Mouse (Mus musculus) thymus, adult 2 months (tissue): ENCODE data around the gene Sh3bp4. TPM values are rescaled to one million over a fixed set of nuclear protein-coding genes. Genes with fewer than 3 reads are reported as not detected.

Experiments
- DNase-seq: peaks from one replicate; pipeline ENCODE4 v3.0.0; 2021
- H3K27ac ChIP-seq: fragments of 200-500 bp; 2 replicates; pipeline ENCODE4 v1.5.1; 2012; ENCODE audit warnings: low read length, control low read depth; ENCODE audit not compliant: control insufficient read depth, insufficient read depth
- H3K27me3 ChIP-seq: fragments of 200-500 bp; 2 replicates; pipeline ENCODE4 v1.6.1; 2012; ENCODE audit warnings: mild to moderate bottlenecking, low read length, moderate library complexity, mixed read lengths; ENCODE audit not compliant: control insufficient read depth, insufficient read depth
- H3K36me3 ChIP-seq: fragments of 200-500 bp; 2 replicates; pipeline ENCODE4 v1.6.1; 2012; ENCODE audit warnings: mild to moderate bottlenecking, low read length, moderate library complexity; ENCODE audit not compliant: control insufficient read depth, insufficient read depth
- H3K4me1 ChIP-seq: fragments of 200-500 bp; replicated peaks from 2 replicates; pipeline ENCODE4 v1.6.1; 2012; ENCODE audit warnings: low read length; ENCODE audit not compliant: control insufficient read depth, insufficient read depth
- H3K4me3 ChIP-seq: fragments of 200-500 bp; 2 replicates; pipeline ENCODE4 v1.5.1; 2012; ENCODE audit warnings: mild to moderate bottlenecking, low read length, control low read depth, moderate library complexity; ENCODE audit not compliant: control insufficient read depth, insufficient read depth
- CTCF ChIP-seq: fragments of 200-500 bp; IDR thresholded peaks from 2 replicates; pipeline ENCODE4 v1.5.1; 2012; ENCODE audit warnings: mild to moderate bottlenecking, control low read depth, low read length, moderate library complexity, borderline replicate concordance; ENCODE audit not compliant: control insufficient read depth, poor library complexity, insufficient read depth; ENCODE audit errors: extremely low read depth
- POLR2A ChIP-seq: fragments of 200-500 bp; IDR thresholded peaks from 2 replicates; pipeline ENCODE4 v1.6.1; 2012; ENCODE audit warnings: mild to moderate bottlenecking, low read length, control low read depth, moderate library complexity; ENCODE audit not compliant: control insufficient read depth, poor library complexity, insufficient read depth; ENCODE audit errors: extremely low read depth
- WGBS: fragments of 180-500 bp; shearing (Covaris S2); methylation state at CpG from one replicate; pipeline ENCODE4 v1.1.7; 2018; 5-methylcytosine and 5-hydroxymethylcytosine counted together
- polyA plus RNA-seq: library from polyadenylated mRNA; depleted of rRNA; stranded (reverse); fragments of >200 nt; gene quantifications from 2 replicates; pipeline ENCODE4 v1.2.3, GENCODE M21; 2012

Sh3bp4 gene
- polyA plus RNA-seq, 1 experiment = 9.1 TPM

DNA sequence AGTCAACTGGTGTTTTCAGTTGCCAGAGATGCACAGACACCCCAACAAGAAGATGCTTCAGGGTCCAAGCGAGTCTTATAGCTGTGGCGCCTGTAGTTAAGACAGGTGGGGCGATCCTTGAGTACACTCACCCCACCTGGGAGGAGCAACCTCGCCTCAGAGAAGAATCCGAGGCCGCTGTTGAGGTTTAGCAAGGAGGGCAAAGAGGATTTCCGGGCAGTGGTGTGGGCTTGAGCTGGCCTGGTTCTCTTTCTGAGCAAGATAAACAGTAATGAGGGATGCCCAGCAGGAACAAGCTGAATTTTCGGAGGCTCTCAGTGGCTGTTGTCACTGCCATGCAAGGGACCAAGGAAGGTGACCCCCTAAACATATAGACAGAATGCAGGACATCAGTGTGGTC, 20.5 kb downstream of the Sh3bp4 start:
- Histone ChIP-seq H3K4me1 (peaks cover 50% of the 10 kb centered on the region), H3K27me3 (no peaks in the 10 kb centered on the region), H3K36me3 (no peaks in the 10 kb centered on the region), H3K27ac (peak overlapping the region; percentile 58), H3K4me3 (no peak overlapping the region)
- DNase-seq = no peak
- TF ChIP-seq CTCF (no peak), POLR2A (no peak)
- WGBS = 40% methylated on average over 8 of the region's 8 CpGs

DNA sequence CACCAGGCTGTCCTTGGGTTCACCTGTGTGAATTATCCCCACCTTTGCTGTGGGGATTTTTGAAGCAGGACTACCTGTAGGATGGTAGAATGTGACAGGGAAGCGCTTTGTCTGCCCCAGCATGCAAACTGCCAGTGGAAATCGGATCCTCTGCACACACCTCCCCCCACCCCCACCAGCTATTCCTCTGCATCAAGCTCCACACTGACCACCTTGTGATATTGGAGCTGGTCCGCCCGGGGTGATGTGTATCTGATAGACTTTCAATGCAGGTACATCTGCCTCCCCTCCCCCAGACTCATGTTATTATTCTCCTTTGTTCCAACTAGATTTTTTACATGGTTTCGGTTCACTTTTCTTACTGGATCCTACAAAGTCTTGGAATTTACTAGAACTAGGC, 21.8 kb downstream of the Sh3bp4 start:
- Histone ChIP-seq H3K4me3 (no peak overlapping the region), H3K27me3 (no peaks in the 10 kb centered on the region), H3K36me3 (no peaks in the 10 kb centered on the region), H3K27ac (no peak overlapping the region), H3K4me1 (peaks cover 54% of the 10 kb centered on the region)
- TF ChIP-seq POLR2A = no peak
- no peak for TF ChIP-seq CTCF
- 86% methylated on average over 5 of the region's 5 CpGs for WGBS
- DNase-seq = no peak

DNA sequence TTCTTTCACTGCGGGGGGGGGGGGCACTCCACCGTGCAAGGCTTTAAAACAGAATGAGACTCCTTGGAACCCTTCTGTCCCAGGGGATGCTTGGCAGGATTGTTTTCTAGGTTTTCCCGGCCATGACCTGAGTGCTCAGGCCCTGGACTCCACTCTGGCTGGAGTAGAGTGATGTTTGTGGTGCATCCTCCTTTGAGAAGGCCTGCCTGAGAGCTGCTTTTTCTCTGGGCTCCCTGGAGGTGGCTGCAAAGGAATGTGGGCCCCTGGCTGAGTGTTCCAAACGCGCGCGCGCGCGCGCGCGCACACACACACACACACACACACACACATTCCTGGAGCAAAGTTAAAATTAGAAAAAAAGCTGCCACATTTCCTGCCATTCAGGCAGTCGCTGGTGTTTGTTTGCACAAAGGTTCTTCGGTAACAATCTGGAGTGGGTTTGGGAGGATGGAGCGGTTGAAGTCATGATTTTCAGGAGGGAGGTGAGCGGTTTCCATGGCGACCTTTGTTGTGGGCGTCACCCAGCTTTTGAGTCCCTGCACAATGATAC, 22.3 kb downstream of the Sh3bp4 start:
- no peaks in the 10 kb centered on the region for H3K36me3 ChIP-seq
- H3K4me3 ChIP-seq = no peak overlapping the region
- peak; percentile 27 for DNase-seq
- no peak overlapping the region for H3K27ac ChIP-seq
- TF ChIP-seq CTCF (no peak), POLR2A (no peak)
- H3K27me3 ChIP-seq = no peaks in the 10 kb centered on the region
- 54% methylated on average over 19 of the region's 19 CpGs for WGBS
- peaks cover 54% of the 10 kb centered on the region for H3K4me1 ChIP-seq

DNA sequence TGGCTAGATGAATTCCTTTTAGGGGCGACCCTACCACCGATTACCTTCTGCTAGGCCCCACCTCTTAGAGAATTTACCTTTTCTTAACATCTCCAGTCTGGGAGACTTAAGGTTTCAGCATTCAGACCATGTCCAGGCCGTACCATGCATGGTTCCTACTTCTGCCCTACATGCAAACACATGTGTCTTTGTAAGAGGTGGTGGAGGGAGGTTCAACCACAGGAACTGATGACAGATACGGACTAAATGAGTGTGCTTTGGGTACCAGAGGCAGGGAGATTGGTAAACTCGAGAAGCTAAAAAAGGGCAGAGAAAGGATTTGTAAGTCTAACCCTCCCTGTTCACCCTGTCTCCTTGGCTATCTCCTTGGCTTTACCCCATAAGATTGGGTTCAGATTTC, 23.5 kb downstream of the Sh3bp4 start:
- H3K27ac ChIP-seq = no peak overlapping the region
- H3K36me3 ChIP-seq = no peaks in the 10 kb centered on the region
- 55% methylated on average over 5 of the region's 5 CpGs for WGBS

DNA sequence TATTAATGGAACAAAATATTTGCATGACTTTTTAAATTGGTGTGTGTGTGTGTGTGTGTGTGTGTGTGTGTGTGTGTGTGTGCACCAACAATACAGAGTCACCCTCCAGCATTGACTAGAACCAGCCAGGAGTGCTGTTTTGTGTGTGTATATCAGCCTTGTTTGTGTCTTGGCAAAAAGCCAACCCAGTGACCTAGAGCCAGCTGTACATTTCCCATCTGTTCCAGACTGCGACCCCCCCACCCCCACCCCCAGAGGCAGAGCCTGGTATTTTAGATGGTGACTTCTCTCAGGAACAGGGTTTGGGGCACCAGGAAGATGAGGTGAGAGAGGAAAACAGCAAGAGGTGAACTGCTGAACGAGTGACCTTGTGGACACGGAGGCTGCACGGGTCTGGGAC, 24.2 kb downstream of the Sh3bp4 start:
- H3K4me1 ChIP-seq = peaks cover 46% of the 10 kb centered on the region
- TF ChIP-seq CTCF (no peak), POLR2A (no peak)
- WGBS = 87% methylated on average over 4 of the region's 4 CpGs
- H3K27me3 ChIP-seq = no peaks in the 10 kb centered on the region
- H3K36me3 ChIP-seq = no peaks in the 10 kb centered on the region
- DNase-seq = no peak
- no peak overlapping the region for H3K27ac ChIP-seq
- no peak overlapping the region for H3K4me3 ChIP-seq

More for the DNA sequence above, 23.5 kb downstream of the Sh3bp4 start:
- no peaks in the 10 kb centered on the region for H3K27me3 ChIP-seq
- peaks cover 52% of the 10 kb centered on the region for H3K4me1 ChIP-seq
- TF ChIP-seq POLR2A = no peak
- no peak for TF ChIP-seq CTCF
- H3K4me3 ChIP-seq = no peak overlapping the region
- DNase-seq = no peak

DNA sequence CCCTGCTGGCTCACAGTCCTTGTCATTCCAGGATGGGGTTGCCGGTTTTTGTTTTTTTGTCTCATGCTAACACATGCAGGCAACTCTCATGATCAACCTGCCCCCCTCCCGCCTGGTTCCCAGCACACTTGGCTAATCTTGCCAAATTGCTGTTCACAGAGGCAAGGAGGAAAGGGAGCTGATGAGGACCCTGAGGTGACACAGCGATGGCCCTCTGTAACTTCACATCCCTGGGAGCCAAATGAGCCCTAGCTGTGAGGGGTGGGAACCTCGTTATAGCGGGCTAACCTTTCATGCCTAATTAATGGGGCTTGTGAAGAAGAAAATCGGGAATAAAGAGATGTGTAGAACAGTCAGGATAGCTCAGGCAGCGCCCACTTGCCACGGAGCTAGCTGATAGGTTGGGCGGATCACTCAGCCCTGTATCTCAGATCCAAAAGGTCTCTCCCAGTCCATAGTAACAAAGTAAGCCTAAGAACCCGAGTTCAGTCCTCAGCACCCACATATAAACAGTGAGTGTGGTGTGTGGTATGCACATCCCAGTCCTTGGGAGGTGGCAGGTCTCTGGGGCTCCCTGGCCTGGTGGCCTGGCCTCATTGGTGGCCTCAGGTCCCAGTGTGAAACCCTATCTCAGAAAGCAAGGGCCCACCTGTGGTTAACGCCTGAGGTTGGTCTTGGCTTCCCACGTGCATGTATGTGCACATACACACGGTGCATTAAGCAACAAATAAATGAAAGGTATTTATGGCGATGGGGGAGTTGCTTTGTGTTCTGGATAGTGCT, 25.6 kb downstream of the Sh3bp4 start:
- H3K4me1 ChIP-seq = peaks cover 32% of the 10 kb centered on the region
- H3K4me3 ChIP-seq = no peak overlapping the region
- H3K36me3 ChIP-seq = no peaks in the 10 kb centered on the region
- no peak for DNase-seq
- no peak for TF ChIP-seq CTCF
- no peak for TF ChIP-seq POLR2A
- no peak overlapping the region for H3K27ac ChIP-seq
- WGBS = 73% methylated on average over 14 of the region's 14 CpGs
- no peaks in the 10 kb centered on the region for H3K27me3 ChIP-seq
